Mouse (Mus musculus): ENCODE measurements around the gene Npas1. TPM values are rescaled to one million over a fixed set of nuclear protein-coding genes. Genes with fewer than 3 reads are reported as not detected.

The Npas1 gene
- polyA plus RNA-seq, 1 experiment from 2014 or later, result 0.27 TPM

GRCm38 (mm10) chr7:16420493-16421118, 56.9 kb downstream of the Npas1 start:
- peak; percentile 89 for ATAC-seq
- WGBS, result 45% methylated on average over 8 of the region's 8 CpGs
- peaks cover 77% of the 10 kb centered on the region for H3K36me3 ChIP-seq (ENCODE audit: control insufficient read depth, insufficient read depth)
- no peaks in the 10 kb centered on the region for H3K27me3 ChIP-seq (replicated peaks; ENCODE audit: control insufficient read depth, insufficient read depth, low read length)
- no peaks in the 10 kb centered on the region for H3K9me3 ChIP-seq (ENCODE audit: control insufficient read depth)
- TF ChIP-seq CTCF (IDR thresholded peaks at IDR 0.05; ENCODE audit: low read depth), result no peak
- H3K4me3 ChIP-seq (ENCODE audit: low read depth, low read length), result no peak overlapping the region
- H3K4me2 ChIP-seq (replicated peaks; ENCODE audit: low read depth), result no peak overlapping the region
- 0 out of 2 replicates have a peak, but pooled peaks cover 9% of the 10 kb centered on the region for H3K4me1 ChIP-seq (replicated peaks; ENCODE audit: control insufficient read depth, insufficient read depth, low read length)
- H3K27ac ChIP-seq (ENCODE audit: low read depth, low read length), result peak overlapping the region; percentile 95
- H3K9ac ChIP-seq (ENCODE audit: low read depth, low read length), result peak overlapping the region; percentile 42

GRCm38 (mm10) chr7:16418713-16419112, 58.8 kb downstream of the Npas1 start:
- H3K4me2 ChIP-seq (replicated peaks; ENCODE audit: low read depth), result no peak overlapping the region
- TF ChIP-seq CTCF (IDR thresholded peaks at IDR 0.05; ENCODE audit: low read depth), result peak; percentile 35; the same call in 1 of the 2 replicates
- H3K27me3 ChIP-seq (replicated peaks; ENCODE audit: control insufficient read depth, insufficient read depth, low read length), result no peaks in the 10 kb centered on the region
- H3K36me3 ChIP-seq (ENCODE audit: control insufficient read depth, insufficient read depth), result peaks cover 58% of the 10 kb centered on the region
- ATAC-seq, result no peak
- 0 out of 2 replicates have a peak, but pooled peaks cover 9% of the 10 kb centered on the region for H3K4me1 ChIP-seq (replicated peaks; ENCODE audit: control insufficient read depth, insufficient read depth, low read length)
- H3K9ac ChIP-seq (ENCODE audit: low read depth, low read length), result no peak overlapping the region
- WGBS, result 63% methylated on average over 5 of the region's 5 CpGs
- no peak overlapping the region for H3K4me3 ChIP-seq (ENCODE audit: low read depth, low read length)
- H3K27ac ChIP-seq (ENCODE audit: low read depth, low read length), result peak overlapping the region; percentile 66
- H3K9me3 ChIP-seq (ENCODE audit: control insufficient read depth), result no peaks in the 10 kb centered on the region

GRCm38 (mm10) chr7:16417141-16417771, 60.3 kb downstream of the Npas1 start:
- ATAC-seq, result no peak
- 76% methylated on average over 10 of the region's 10 CpGs for WGBS

DNA sequence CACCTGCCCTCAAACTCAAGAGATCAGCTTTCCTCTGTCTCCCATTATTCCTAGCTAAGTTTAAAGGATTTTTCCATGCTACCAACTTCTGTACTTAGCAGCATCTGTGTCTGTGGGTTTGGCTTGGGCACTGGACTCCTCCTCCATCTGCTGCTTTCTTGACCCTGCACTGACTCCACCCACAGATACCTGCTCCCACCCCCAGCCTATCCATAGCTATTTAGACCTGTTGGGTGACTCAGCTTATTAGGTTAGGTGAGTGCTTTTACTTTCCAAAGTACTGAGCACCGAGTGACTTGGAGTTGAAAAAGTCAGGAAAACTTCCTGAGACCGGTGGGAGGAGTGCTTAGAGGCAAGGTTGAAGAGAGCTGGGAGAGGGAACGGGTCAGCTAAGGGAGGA, 62.1 kb downstream of the Npas1 start:
- H3K9ac ChIP-seq (ENCODE audit: low read depth, low read length), result 0 out of 2 replicates have a peak overlapping the region, but pooled peaks have one; percentile 22
- no peaks in the 10 kb centered on the region for H3K27me3 ChIP-seq (replicated peaks; ENCODE audit: control insufficient read depth, insufficient read depth, low read length)
- peaks cover 12% of the 10 kb centered on the region; the same call in 1 of the 2 replicates for H3K4me1 ChIP-seq (replicated peaks; ENCODE audit: control insufficient read depth, insufficient read depth, low read length)
- no peak overlapping the region for H3K4me3 ChIP-seq (ENCODE audit: low read depth, low read length)
- H3K4me2 ChIP-seq (replicated peaks; ENCODE audit: low read depth), result no peak overlapping the region; the same call in 1 of the 2 replicates
- H3K27ac ChIP-seq (ENCODE audit: low read depth, low read length), result peak overlapping the region; percentile 75
- no peak for TF ChIP-seq CTCF (IDR thresholded peaks at IDR 0.05; ENCODE audit: low read depth)
- no peaks in the 10 kb centered on the region for H3K9me3 ChIP-seq (ENCODE audit: control insufficient read depth)
- ATAC-seq, result peak; percentile 71
- 33% methylated on average over 3 of the region's 3 CpGs for WGBS
- H3K36me3 ChIP-seq (ENCODE audit: control insufficient read depth, insufficient read depth), result peaks cover 35% of the 10 kb centered on the region

More at GRCm38 (mm10) chr7:16417141-16417771, 60.3 kb downstream of the Npas1 start:
- H3K9me3 ChIP-seq (ENCODE audit: control insufficient read depth), result no peaks in the 10 kb centered on the region
- H3K27ac ChIP-seq (ENCODE audit: low read depth, low read length), result peak overlapping the region; percentile 62; the same call in 1 of the 2 replicates
- no peak overlapping the region for H3K4me3 ChIP-seq (ENCODE audit: low read depth, low read length)
- peaks cover 50% of the 10 kb centered on the region for H3K36me3 ChIP-seq (ENCODE audit: control insufficient read depth, insufficient read depth)
- no peak overlapping the region for H3K9ac ChIP-seq (ENCODE audit: low read depth, low read length)
- TF ChIP-seq CTCF (IDR thresholded peaks at IDR 0.05; ENCODE audit: low read depth), result no peak
- H3K4me1 ChIP-seq (replicated peaks; ENCODE audit: control insufficient read depth, insufficient read depth, low read length), result 0 out of 2 replicates have a peak, but pooled peaks cover 9% of the 10 kb centered on the region
- H3K4me2 ChIP-seq (replicated peaks; ENCODE audit: low read depth), result no peak overlapping the region
- no peaks in the 10 kb centered on the region for H3K27me3 ChIP-seq (replicated peaks; ENCODE audit: control insufficient read depth, insufficient read depth, low read length)

DNA sequence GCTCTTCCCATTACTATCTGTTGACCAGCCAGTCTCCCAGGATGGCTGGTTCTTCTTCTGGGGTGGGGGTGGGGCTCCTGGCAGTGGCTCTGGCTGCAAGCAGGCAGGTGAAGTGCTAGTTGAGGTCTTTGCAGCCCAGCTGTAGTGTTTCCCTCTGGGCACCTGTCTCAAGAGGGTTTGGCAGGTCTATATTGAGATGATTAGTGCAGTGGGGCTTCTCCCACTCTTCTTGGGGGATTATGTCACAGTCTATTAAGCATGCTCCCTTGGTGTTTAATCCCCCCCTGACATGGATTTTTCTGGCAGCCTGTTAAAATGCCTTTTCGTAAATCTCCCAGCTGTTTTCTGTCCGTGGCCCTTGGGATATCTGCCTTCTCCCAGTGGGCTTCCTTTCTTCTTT, 64.6 kb downstream of the Npas1 start:
- Histone ChIP-seq H3K4me1 (replicated peaks; ENCODE audit: control insufficient read depth, insufficient read depth, low read length) (peaks cover 9% of the 10 kb centered on the region; the same call in 1 of the 2 replicates), H3K9me3 (ENCODE audit: control insufficient read depth) (no peaks in the 10 kb centered on the region), H3K27me3 (replicated peaks; ENCODE audit: control insufficient read depth, insufficient read depth, low read length) (no peaks in the 10 kb centered on the region), H3K36me3 (ENCODE audit: control insufficient read depth, insufficient read depth) (peaks cover 15% of the 10 kb centered on the region), H3K27ac (ENCODE audit: low read depth, low read length) (no peak overlapping the region), H3K9ac (ENCODE audit: low read depth, low read length) (peak overlapping the region; percentile 11; the same call in 1 of the 2 replicates), H3K4me3 (ENCODE audit: low read depth, low read length) (no peak overlapping the region), H3K4me2 (replicated peaks; ENCODE audit: low read depth) (no peak overlapping the region)
- WGBS, result 82% methylated on average over 2 of the region's 2 CpGs
- ATAC-seq, result no peak
- TF ChIP-seq CTCF (IDR thresholded peaks at IDR 0.05; ENCODE audit: low read depth), result no peak

GRCm38 (mm10) chr7:16412220-16412896, 65.2 kb downstream of the Npas1 start:
- TF ChIP-seq CTCF (IDR thresholded peaks at IDR 0.05; ENCODE audit: low read depth), result no peak

More at GRCm38 (mm10) chr7:16412220-16412896, 65.2 kb downstream of the Npas1 start:
- 77% methylated on average over 8 of the region's 8 CpGs for WGBS
- peaks cover 15% of the 10 kb centered on the region for H3K36me3 ChIP-seq (ENCODE audit: control insufficient read depth, insufficient read depth)
- H3K4me1 ChIP-seq (replicated peaks; ENCODE audit: control insufficient read depth, insufficient read depth, low read length), result peaks cover 9% of the 10 kb centered on the region; the same call in 1 of the 2 replicates
- no peak for ATAC-seq
- no peak overlapping the region; the same call in 1 of the 2 replicates for H3K9ac ChIP-seq (ENCODE audit: low read depth, low read length)
- no peaks in the 10 kb centered on the region for H3K9me3 ChIP-seq (ENCODE audit: control insufficient read depth)
- no peak overlapping the region; the same call in 1 of the 2 replicates for H3K27ac ChIP-seq (ENCODE audit: low read depth, low read length)
- H3K27me3 ChIP-seq (replicated peaks; ENCODE audit: control insufficient read depth, insufficient read depth, low read length), result no peaks in the 10 kb centered on the region
- H3K4me2 ChIP-seq (replicated peaks; ENCODE audit: low read depth), result no peak overlapping the region
- no peak overlapping the region for H3K4me3 ChIP-seq (ENCODE audit: low read depth, low read length)
